Mouse (Mus musculus) intestine, embryonic 14.5 days (tissue): ENCODE results near the gene Slc26a5. TPM values are rescaled to one million over a fixed set of nuclear protein-coding genes. Genes with fewer than 3 reads are reported as not detected.

Source experiments
- ATAC-seq: fragments of 200-750 bp; cut with Nextera tagmentation; replicated peaks from 2 replicates; pipeline ENCODE4 v1.8.0; 2017; ENCODE audit warnings: low read depth, moderate number of reproducible peaks, moderate TSS enrichment, moderate library complexity; ENCODE audit not compliant: low FRiP score, low TSS enrichment
- DNase-seq: peaks from one replicate; pipeline ENCODE4 v3.0.0-alpha.2; 2018; ENCODE audit warnings: low spot score
- H3K27ac ChIP-seq: fragments of 300-500 bp; sonication (generic); 2 replicates; pipeline ENCODE4 v1.5.1; 2014; ENCODE audit warnings: low read depth, mild to moderate bottlenecking, control low read depth
- H3K27me3 ChIP-seq: fragments of 300-500 bp; sonication (generic); replicated peaks from 2 replicates; pipeline ENCODE4 v1.6.1; 2014; ENCODE audit warnings: low read length, control low read depth; ENCODE audit not compliant: control insufficient read depth, insufficient read depth
- H3K36me3 ChIP-seq: fragments of 300-500 bp; sonication (generic); 2 replicates; pipeline ENCODE4 v1.6.1; 2014; ENCODE audit warnings: low read length, control low read depth; ENCODE audit not compliant: control insufficient read depth, insufficient read depth
- H3K4me1 ChIP-seq: fragments of 300-500 bp; sonication (generic); replicated peaks from 2 replicates; pipeline ENCODE4 v1.6.1; 2014; ENCODE audit warnings: low read length, control low read depth, mixed read lengths; ENCODE audit not compliant: control insufficient read depth, insufficient read depth
- H3K4me2 ChIP-seq: fragments of 300-500 bp; sonication (generic); 2 replicates; pipeline ENCODE4 v1.6.1; 2014; ENCODE audit warnings: low read length
- H3K4me3 ChIP-seq: fragments of 300-500 bp; sonication (generic); 2 replicates; pipeline ENCODE4 v1.5.1; 2014; ENCODE audit warnings: low read depth, low read length, control low read depth, mixed read lengths
- H3K9ac ChIP-seq: fragments of 300-500 bp; sonication (generic); 2 replicates; pipeline ENCODE4 v1.6.1; 2014; ENCODE audit warnings: mild to moderate bottlenecking, low read length
- H3K9me3 ChIP-seq: fragments of 300-500 bp; sonication (generic); 2 replicates; pipeline ENCODE4 v1.6.1; 2016; ENCODE audit warnings: low read length, control low read depth; ENCODE audit not compliant: control insufficient read depth
- WGBS: fragments of 180-500 bp; shearing (Covaris S2); extraction: QIAGEN DNeasy Blood & Tissue Kit; methylation state at CpG from one replicate; pipeline ENCODE4 v1.1.7; 2014; 5-methylcytosine and 5-hydroxymethylcytosine counted together
- polyA plus RNA-seq: library from polyadenylated mRNA; unstranded; fragments of >200 nt; fragmentation: Nextera tagmentation; extraction: Ambion mirVana; gene quantifications from 2 replicates; pipeline ENCODE4 v1.2.1, GENCODE M21; 2014

Slc26a5 gene
- polyA plus RNA-seq, 1 experiment from 2014 or later, result not detected

DNA sequence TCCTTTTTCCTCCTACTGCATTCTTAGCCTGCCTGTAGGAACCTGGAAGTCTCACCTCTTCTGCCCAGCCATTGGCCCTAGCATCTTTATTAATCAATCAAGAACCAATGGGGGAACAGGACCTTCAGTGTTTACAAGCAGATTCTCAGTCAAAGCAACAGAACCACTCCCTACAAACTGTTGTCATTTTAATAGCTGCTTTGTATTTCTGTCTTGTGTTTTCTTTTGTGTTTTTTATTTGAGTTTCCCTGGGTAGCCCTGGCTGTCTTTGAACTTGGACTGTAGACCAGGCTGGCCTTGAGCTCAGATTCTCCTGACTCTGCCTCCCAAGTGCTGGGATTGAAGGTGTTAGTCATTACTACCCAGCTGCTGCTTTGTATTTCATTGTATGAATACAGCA, 73.2 kb downstream of the Slc26a5 start:
- no peak overlapping the region for H3K4me3 ChIP-seq
- DNase-seq, result no peak
- no peaks in the 10 kb centered on the region for H3K27me3 ChIP-seq
- peaks cover 24% of the 10 kb centered on the region for H3K36me3 ChIP-seq
- no peak overlapping the region for H3K9ac ChIP-seq
- peaks cover 9% of the 10 kb centered on the region; the same call in 1 of the 2 replicates for H3K4me1 ChIP-seq
- ATAC-seq, result no peak
- H3K4me2 ChIP-seq, result no peak overlapping the region
- no peaks in the 10 kb centered on the region for H3K9me3 ChIP-seq
- no peak overlapping the region for H3K27ac ChIP-seq

DNA sequence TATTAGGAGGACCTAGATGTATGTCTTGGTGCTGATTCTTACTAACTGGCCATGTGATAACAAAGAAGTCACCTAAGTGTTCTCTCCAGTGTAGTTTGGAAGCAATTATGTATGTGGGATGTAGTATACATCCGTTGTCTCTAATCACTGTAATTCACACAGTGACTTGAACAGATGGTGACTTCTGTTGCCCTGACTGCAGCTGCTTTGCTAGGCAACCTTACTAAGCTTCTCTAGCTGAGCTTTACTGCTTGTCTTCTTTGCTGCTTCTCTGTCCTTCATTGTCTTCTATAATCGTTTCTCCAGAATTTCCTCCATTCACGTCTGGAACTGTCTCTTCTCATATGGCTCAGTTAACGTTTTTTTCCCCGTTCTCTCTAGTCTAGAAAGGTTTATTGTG, 76.3 kb downstream of the Slc26a5 start:
- Histone ChIP-seq H3K27ac (no peak overlapping the region), H3K9me3 (no peaks in the 10 kb centered on the region), H3K4me2 (no peak overlapping the region), H3K4me1 (peaks cover 10% of the 10 kb centered on the region; the same call in 1 of the 2 replicates), H3K27me3 (no peaks in the 10 kb centered on the region), H3K36me3 (0 out of 2 replicates have a peak, but pooled peaks cover 4% of the 10 kb centered on the region), H3K4me3 (no peak overlapping the region), H3K9ac (no peak overlapping the region)
- 64% methylated on average over 5 of the region's 5 CpGs for WGBS
- DNase-seq, result no peak
- ATAC-seq, result no peak

DNA sequence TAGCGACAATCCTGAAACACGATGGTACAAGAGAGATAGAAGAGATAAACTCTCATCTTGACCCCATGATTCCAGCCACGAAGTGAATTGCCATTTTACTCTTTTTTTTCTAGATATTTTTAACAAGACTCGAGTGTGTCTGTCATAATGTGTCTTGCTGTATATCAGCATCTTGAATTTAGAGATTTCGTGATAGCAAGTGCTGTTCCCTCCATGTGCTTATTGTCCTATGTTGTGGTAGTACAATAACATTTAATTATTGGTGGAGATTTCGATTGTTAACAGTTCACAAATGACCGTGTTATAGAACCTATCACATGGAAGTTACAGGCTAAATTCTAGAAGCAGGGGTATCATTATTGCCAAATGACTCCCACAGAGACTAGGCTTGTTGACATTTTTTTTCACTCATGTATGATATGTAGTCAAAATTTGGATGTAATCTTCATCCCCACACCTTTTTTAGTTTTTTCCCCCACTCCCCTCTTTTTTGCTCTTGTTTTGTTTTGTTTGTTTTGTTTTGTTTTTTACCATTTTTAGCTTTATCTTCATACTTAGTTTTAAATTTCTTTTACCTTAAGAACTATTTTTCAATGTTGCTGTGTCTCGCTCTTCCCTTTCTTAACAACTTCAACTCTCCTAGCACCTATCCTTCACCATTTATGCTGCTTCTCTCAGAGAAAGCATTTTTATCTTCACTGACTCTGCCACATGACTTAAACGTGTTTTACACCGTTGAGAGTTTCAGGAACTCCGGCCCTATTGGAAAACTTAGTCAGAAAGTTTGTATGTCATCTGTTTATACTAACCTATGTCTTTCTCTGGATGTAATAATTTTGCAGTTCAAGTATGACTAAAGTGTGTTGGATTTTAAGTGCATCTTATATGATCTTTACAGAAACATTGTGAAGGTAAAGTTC, 78.0 kb downstream of the Slc26a5 start:
- H3K27ac ChIP-seq, result no peak overlapping the region; the same call in 1 of the 2 replicates
- ATAC-seq (no peak), DNase-seq (no peak)
- H3K36me3 ChIP-seq, result peaks cover 9% of the 10 kb centered on the region
- peak overlapping the region; percentile 93 for H3K4me3 ChIP-seq
- 36% methylated on average over 11 of the region's 11 CpGs for WGBS
- peaks cover 12% of the 10 kb centered on the region; the same call in 1 of the 2 replicates for H3K4me1 ChIP-seq
- peak overlapping the region; percentile 94 for H3K9ac ChIP-seq
- H3K9me3 ChIP-seq, result no peaks in the 10 kb centered on the region
- peak overlapping the region; percentile 83 for H3K4me2 ChIP-seq
- no peaks in the 10 kb centered on the region for H3K27me3 ChIP-seq

DNA sequence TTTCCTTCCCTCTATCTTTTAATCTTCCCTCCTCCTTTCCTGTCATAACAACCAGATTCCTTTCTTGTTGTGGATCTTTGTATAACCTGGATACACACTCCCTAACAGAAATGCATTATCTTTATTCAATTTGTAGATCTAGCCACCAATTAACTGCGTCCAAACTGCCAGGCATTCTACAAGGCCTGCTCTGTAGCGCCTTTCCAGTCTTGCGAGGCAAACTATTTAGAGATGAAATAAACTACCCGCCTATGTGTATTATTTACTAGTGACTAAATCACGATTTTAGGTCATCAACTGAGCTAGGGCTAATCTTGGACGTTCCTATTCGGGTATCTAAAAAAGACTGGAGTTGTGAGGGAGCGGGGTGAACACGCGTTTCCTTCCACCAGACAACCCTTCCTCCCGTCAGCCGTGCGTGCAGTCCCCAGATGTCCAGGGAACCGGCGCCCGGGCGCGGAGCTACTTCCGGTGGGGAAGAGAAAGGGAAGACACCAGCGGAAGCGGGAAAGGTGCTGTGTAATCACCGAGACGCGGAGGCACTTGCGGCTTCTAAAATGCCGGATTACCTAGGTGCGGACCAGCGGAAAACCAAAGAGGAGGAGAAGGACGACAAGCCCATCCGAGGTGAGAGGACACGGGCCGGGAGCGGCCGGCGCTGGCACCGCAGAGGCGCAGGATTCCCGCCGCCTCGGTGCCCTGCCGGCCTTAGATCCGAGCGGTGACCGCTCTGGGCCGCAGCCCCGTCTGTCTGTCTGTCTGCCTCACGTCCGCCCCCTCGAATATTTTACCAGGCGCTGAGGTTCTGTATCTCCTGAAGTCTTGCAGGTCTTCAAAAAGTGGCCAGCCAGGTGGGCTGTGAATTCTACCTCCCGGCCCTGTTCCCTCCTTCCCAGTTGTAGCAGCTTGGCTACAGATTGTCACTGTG, 78.9 kb downstream of the Slc26a5 start:
- Histone ChIP-seq H3K27me3 (no peaks in the 10 kb centered on the region), H3K27ac (peak overlapping the region; percentile 86), H3K36me3 (peaks cover 19% of the 10 kb centered on the region), H3K9ac (peak overlapping the region; percentile 94), H3K4me1 (peaks cover 12% of the 10 kb centered on the region; the same call in 1 of the 2 replicates), H3K4me3 (peak overlapping the region; percentile 93), H3K4me2 (peak overlapping the region; percentile 83), H3K9me3 (no peaks in the 10 kb centered on the region)
- WGBS, result 2% methylated on average over 51 of the region's 51 CpGs
- peak; percentile 80 for ATAC-seq
- DNase-seq, result peak; percentile 98

DNA sequence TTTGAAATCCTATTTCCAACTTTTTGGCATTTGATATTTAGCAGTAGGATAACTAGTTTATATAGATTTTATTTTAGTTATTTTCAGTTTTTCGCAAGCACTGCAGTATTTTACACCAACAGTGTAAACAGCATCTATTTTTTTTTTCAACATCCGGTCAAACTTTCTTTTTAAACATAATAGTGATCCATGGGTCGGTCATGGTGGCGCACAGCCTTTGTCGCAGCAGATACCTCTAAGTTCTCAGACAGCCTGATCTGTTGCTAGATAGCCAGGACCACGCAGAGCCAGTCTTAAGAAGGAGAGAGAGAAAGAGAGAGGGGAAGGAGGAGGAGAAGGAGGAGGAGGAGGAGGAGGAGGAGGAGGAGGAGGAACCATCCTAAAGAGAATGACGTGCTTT, 79.6 kb downstream of the Slc26a5 start:
- 80% methylated on average over 7 of the region's 7 CpGs for WGBS
- Histone ChIP-seq H3K4me2 (peak overlapping the region; percentile 93), H3K27me3 (no peaks in the 10 kb centered on the region), H3K36me3 (peaks cover 26% of the 10 kb centered on the region), H3K27ac (no peak overlapping the region), H3K4me1 (peaks cover 12% of the 10 kb centered on the region; the same call in 1 of the 2 replicates), H3K4me3 (no peak overlapping the region), H3K9ac (no peak overlapping the region), H3K9me3 (no peaks in the 10 kb centered on the region)
- ATAC-seq (no peak), DNase-seq (no peak)

DNA sequence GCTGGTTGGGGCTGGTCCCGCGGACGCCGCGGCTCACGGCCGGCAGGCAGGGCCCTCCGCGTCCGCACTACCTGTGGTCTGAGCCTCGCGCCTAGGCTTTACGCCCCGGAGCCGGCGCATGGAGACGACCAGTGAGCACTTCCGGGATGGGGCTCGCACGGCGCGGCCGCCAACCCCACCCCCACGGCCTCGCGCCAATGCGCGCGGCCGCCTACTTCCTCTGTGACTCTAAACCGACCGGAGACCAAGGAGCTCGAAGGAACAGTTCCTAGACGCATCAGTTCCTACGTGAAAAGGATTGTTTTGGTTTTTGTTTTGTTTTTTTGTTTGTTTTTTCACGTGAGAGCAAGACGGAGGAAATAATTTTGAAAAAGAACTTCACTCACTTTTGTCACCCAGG, 80.4 kb downstream of the Slc26a5 start, which contains the start of the genes Dnajc2 and Psmc2:
TSS of gene Dnajc2 (minus strand) at position 199 of the 400 bp plus-strand sequence.
TSS of gene Psmc2 (plus strand) at position 231 of the 400 bp plus-strand sequence.
- H3K9ac ChIP-seq, result peak within 1 kb of the TSS; percentile 74
- peak; percentile 92 for DNase-seq
- H3K27ac ChIP-seq, result peak within 1 kb of the TSS; percentile 86; the same call in 1 of the 2 replicates
- peak; percentile 95 for ATAC-seq
- H3K36me3 ChIP-seq, result peaks cover 33% of the 10 kb centered on the region
- H3K9me3 ChIP-seq, result no peaks in the 10 kb centered on the region
- H3K4me3 ChIP-seq, result peak within 1 kb of the TSS; percentile 93
- 0% methylated on average over 37 of the region's 37 CpGs for WGBS
- H3K27me3 ChIP-seq, result no peaks in the 10 kb centered on the region
- H3K4me1 ChIP-seq, result peaks cover 12% of the 10 kb centered on the region; the same call in 1 of the 2 replicates
- peak within 1 kb of the TSS; percentile 93 for H3K4me2 ChIP-seq

DNA sequence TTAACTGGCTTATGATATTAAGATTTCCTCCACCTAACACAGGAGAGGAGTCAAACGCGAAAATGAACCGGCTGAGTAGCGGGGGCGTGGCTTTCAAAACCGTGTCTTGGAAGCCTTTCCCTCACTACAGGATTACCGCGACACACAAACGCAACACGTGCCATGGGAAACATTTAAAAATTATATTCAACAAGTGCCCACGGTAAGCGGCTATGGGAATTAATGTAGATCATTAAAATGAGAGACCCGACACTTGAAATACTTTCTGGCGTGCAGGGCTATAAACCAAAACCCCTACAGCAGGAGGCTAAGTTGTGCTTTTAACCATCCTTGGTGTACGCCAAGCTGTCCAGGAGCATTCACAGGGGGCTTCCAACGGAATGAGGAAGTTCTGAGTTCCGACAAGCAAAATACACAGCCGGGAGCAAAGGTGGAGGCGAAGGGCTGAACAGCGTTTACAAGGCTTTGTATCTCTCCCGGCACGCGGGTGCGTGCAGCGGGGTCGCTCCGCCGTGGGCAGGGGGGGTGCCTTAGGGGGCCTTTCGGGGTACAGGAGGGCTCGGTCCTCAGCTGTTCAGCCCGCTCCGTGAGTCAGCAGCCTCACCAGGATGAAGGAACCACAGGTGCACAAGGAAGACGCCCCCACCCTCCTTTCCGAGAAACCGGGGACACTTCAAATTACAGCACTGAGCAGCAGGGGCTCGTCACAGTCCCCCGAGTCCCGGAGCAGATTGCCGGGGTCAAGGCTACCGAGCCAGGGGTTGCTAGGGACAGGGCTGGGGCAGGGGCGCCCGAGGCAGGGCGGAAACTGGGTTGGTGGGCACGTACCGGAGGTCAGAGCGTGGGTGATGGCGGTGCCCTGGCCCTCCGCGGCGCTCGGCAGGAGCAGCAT, 81.0 kb downstream of the Slc26a5 start:
- ATAC-seq, result peak; percentile 74
- H3K9ac ChIP-seq, result peak overlapping the region; percentile 74
- peaks cover 12% of the 10 kb centered on the region; the same call in 1 of the 2 replicates for H3K4me1 ChIP-seq
- H3K27ac ChIP-seq, result peak overlapping the region; percentile 62; the same call in 1 of the 2 replicates
- H3K27me3 ChIP-seq, result no peaks in the 10 kb centered on the region
- peak overlapping the region; percentile 93 for H3K4me2 ChIP-seq
- no peaks in the 10 kb centered on the region for H3K9me3 ChIP-seq
- peak overlapping the region; percentile 90 for H3K4me3 ChIP-seq
- DNase-seq, result peak; percentile 84
- H3K36me3 ChIP-seq, result peaks cover 40% of the 10 kb centered on the region
- under 1% methylated on average over 51 of the region's 51 CpGs for WGBS
